Mouse (Mus musculus) lung, postnatal 0 days (tissue): Measurements from ENCODE around the gene Xdh.

Experiments used
- CTCF ChIP-seq: IDR thresholded peaks from 2 replicates; pipeline ENCODE4 v1.5.1; 2016; ENCODE audit warnings: antibody characterized with exemption, mild to moderate bottlenecking
- EP300 ChIP-seq: IDR thresholded peaks from 2 replicates; pipeline ENCODE4 v1.6.1; 2016; ENCODE audit warnings: antibody characterized with exemption, mild to moderate bottlenecking, control low read depth

- TF ChIP-seq CTCF (no peak), EP300 (no peak)
Measured at GRCm38 (mm10) chr17:73886071-73886785, 63.8 kb downstream of the Xdh start.
